Mouse (Mus musculus) small intestine, adult 2 months (tissue): ENCODE data around the gene 5530401A14Rik. TPM values are rescaled to one million over a fixed set of nuclear protein-coding genes. Genes with fewer than 3 reads are reported as not detected.

Source experiments
- H3K27ac ChIP-seq: fragments of 200-500 bp; 2 replicates; pipeline ENCODE4 v1.5.1; 2012; ENCODE audit warnings: low read depth, low read length, control low read depth, inconsistent platforms; ENCODE audit not compliant: insufficient read depth
- H3K27me3 ChIP-seq: fragments of 200-500 bp; 2 replicates; pipeline ENCODE4 v1.6.1; 2012; ENCODE audit warnings: mild to moderate bottlenecking, moderate library complexity, low read length, inconsistent platforms; ENCODE audit not compliant: control insufficient read depth, insufficient read depth
- H3K36me3 ChIP-seq: fragments of 200-500 bp; 2 replicates; pipeline ENCODE4 v1.6.1; 2012; ENCODE audit warnings: mild to moderate bottlenecking, low read length, control low read depth, inconsistent platforms; ENCODE audit not compliant: control insufficient read depth, insufficient read depth
- H3K4me1 ChIP-seq: fragments of 200-500 bp; 2 replicates; pipeline ENCODE4 v1.6.1; 2012; ENCODE audit warnings: low read length, inconsistent platforms, mixed read lengths; ENCODE audit not compliant: control insufficient read depth, insufficient read depth, insufficient read length
- H3K4me3 ChIP-seq: fragments of 200-500 bp; 2 replicates; pipeline ENCODE4 v1.5.1; 2012; ENCODE audit warnings: low read depth, mild to moderate bottlenecking, control low read depth, inconsistent platforms, low read length, moderate library complexity
- CTCF ChIP-seq: fragments of 200-500 bp; IDR thresholded peaks from 2 replicates; pipeline ENCODE4 v1.5.1; 2012; ENCODE audit warnings: low read depth, mild to moderate bottlenecking, control low read depth, inconsistent platforms, low read length, moderate library complexity, mixed read lengths; ENCODE audit not compliant: insufficient replicate concordance, insufficient read length; ENCODE audit errors: extremely low read depth
- POLR2A ChIP-seq: fragments of 200-500 bp; IDR thresholded peaks from 2 replicates; pipeline ENCODE4 v1.6.1; 2012; ENCODE audit warnings: low read depth, mild to moderate bottlenecking, control low read depth, inconsistent platforms, low read length, moderate library complexity
- WGBS: fragments of 180-500 bp; shearing (Covaris S2); methylation state at CpG from one replicate; pipeline ENCODE4 v1.1.7; 2018; 5-methylcytosine and 5-hydroxymethylcytosine counted together
- polyA plus RNA-seq: library from polyadenylated mRNA; depleted of rRNA; stranded (reverse); fragments of >200 nt; gene quantifications from 2 replicates; pipeline ENCODE4 v1.2.3, GENCODE M21; 2012

5530401A14Rik gene
- polyA plus RNA-seq, 1 experiment: not detected

- Histone ChIP-seq H3K27ac (no peak overlapping the region), H3K4me3 (no peak overlapping the region), H3K4me1 (no peaks in the 10 kb centered on the region), H3K36me3 (no peaks in the 10 kb centered on the region), H3K27me3 (no peaks in the 10 kb centered on the region)
- TF ChIP-seq CTCF: no peak
- TF ChIP-seq POLR2A: no peak
Observed at GRCm38 (mm10) chr11:81902318-81902717, 41.8 kb downstream of the 5530401A14Rik start.

GRCm38 (mm10) chr11:81908760-81909159 lies 48.3 kb downstream of the 5530401A14Rik start:
- TF ChIP-seq POLR2A (no peak), CTCF (no peak)
- Histone ChIP-seq H3K27ac (no peak overlapping the region), H3K4me1 (no peaks in the 10 kb centered on the region), H3K27me3 (no peaks in the 10 kb centered on the region), H3K36me3 (no peaks in the 10 kb centered on the region), H3K4me3 (no peak overlapping the region)
- 84% methylated on average over 1 of the region's 1 CpGs for WGBS

- no peak for TF ChIP-seq CTCF
- 64% methylated on average over 5 of the region's 5 CpGs for WGBS
- H3K27me3 ChIP-seq: no peaks in the 10 kb centered on the region
- no peak overlapping the region for H3K4me3 ChIP-seq
- no peaks in the 10 kb centered on the region for H3K36me3 ChIP-seq
- H3K27ac ChIP-seq: no peak overlapping the region
- H3K4me1 ChIP-seq: no peaks in the 10 kb centered on the region
Observed at GRCm38 (mm10) chr11:81909397-81909894, 49.0 kb downstream of the 5530401A14Rik start.

GRCm38 (mm10) chr11:81913071-81913470 lies 52.6 kb downstream of the 5530401A14Rik start:
- Histone ChIP-seq H3K27me3 (no peaks in the 10 kb centered on the region), H3K27ac (no peak overlapping the region), H3K4me3 (no peak overlapping the region), H3K4me1 (no peaks in the 10 kb centered on the region), H3K36me3 (no peaks in the 10 kb centered on the region)
- no peak for TF ChIP-seq POLR2A
- no peak for TF ChIP-seq CTCF
- 73% methylated on average over 4 of the region's 4 CpGs for WGBS

GRCm38 (mm10) chr11:81915501-81915900 lies 55.0 kb downstream of the 5530401A14Rik start:
- TF ChIP-seq CTCF: no peak
- TF ChIP-seq POLR2A: no peak

GRCm38 (mm10) chr11:81923096-81923495 lies 62.6 kb downstream of the 5530401A14Rik start:
- H3K27ac ChIP-seq: no peak overlapping the region
- 78% methylated on average over 2 of the region's 2 CpGs for WGBS
- no peak overlapping the region for H3K4me3 ChIP-seq
- H3K36me3 ChIP-seq: no peaks in the 10 kb centered on the region
- TF ChIP-seq CTCF (no peak), POLR2A (no peak)
- H3K27me3 ChIP-seq: no peaks in the 10 kb centered on the region
- no peaks in the 10 kb centered on the region for H3K4me1 ChIP-seq

More at GRCm38 (mm10) chr11:81915501-81915900, 55.0 kb downstream of the 5530401A14Rik start:
- WGBS: 32% methylated on average over 6 of the region's 6 CpGs
- H3K27me3 ChIP-seq: no peaks in the 10 kb centered on the region
- H3K4me1 ChIP-seq: no peaks in the 10 kb centered on the region
- no peaks in the 10 kb centered on the region for H3K36me3 ChIP-seq
- H3K4me3 ChIP-seq: no peak overlapping the region
- H3K27ac ChIP-seq: no peak overlapping the region

- Histone ChIP-seq H3K4me3 (no peak overlapping the region), H3K27me3 (no peaks in the 10 kb centered on the region), H3K36me3 (no peaks in the 10 kb centered on the region), H3K27ac (no peak overlapping the region), H3K4me1 (no peaks in the 10 kb centered on the region)
- no peak for TF ChIP-seq POLR2A
- TF ChIP-seq CTCF: no peak
- 86% methylated on average over 4 of the region's 4 CpGs for WGBS
Observed at GRCm38 (mm10) chr11:81923626-81924025, 63.2 kb downstream of the 5530401A14Rik start.
